Mouse (Mus musculus) hindbrain, embryonic 11.5 days (tissue): ENCODE measurements at regions not wholly inside any gene's neighbourhood (a gene's known extent, or its start where the extent isn't known, plus 50 kb on each side); places are given as distances from the start of the nearest gene placed in this dataset.

Experiments
- ATAC-seq: fragments of 200-750 bp; cut with Nextera tagmentation; 2 replicates; pipeline ENCODE4 v1.8.0; 2017; ENCODE audit warnings: mild to moderate bottlenecking, moderate TSS enrichment, moderate library complexity; ENCODE audit not compliant: low FRiP score
- DNase-seq: peaks from one replicate; pipeline ENCODE4 v3.0.0-alpha.2; 2015; ENCODE audit warnings: low spot score
- H3K27ac ChIP-seq: fragments of 300-500 bp; sonication (generic); 2 replicates; pipeline ENCODE4 v1.5.1; 2014; ENCODE audit warnings: mild to moderate bottlenecking, low read depth, low read length
- H3K27me3 ChIP-seq: fragments of 300-500 bp; sonication (generic); 2 replicates; pipeline ENCODE4 v1.6.1; 2014; ENCODE audit warnings: mild to moderate bottlenecking, low read length, moderate library complexity, mixed read lengths; ENCODE audit not compliant: control insufficient read depth, insufficient read depth
- H3K36me3 ChIP-seq: fragments of 300-500 bp; sonication (generic); 2 replicates; pipeline ENCODE4 v1.6.1; 2014; ENCODE audit warnings: mild to moderate bottlenecking, low read length, moderate library complexity, mixed read lengths; ENCODE audit not compliant: control insufficient read depth, insufficient read depth
- H3K4me1 ChIP-seq: fragments of 300-500 bp; sonication (generic); replicated peaks from 2 replicates; pipeline ENCODE4 v1.6.1; 2014; ENCODE audit warnings: low read length, mixed read lengths; ENCODE audit not compliant: control insufficient read depth, insufficient read depth
- H3K4me2 ChIP-seq: fragments of 300-500 bp; sonication (generic); replicated peaks from 2 replicates; pipeline ENCODE4 v1.6.1; 2014; ENCODE audit warnings: mild to moderate bottlenecking, low read depth, low read length
- H3K4me3 ChIP-seq: fragments of 300-500 bp; sonication (generic); 2 replicates; pipeline ENCODE4 v1.5.1; 2014; ENCODE audit warnings: low read depth, low read length
- H3K9ac ChIP-seq: fragments of 300-500 bp; sonication (generic); 2 replicates; pipeline ENCODE4 v1.6.1; 2014; ENCODE audit warnings: low read depth, low read length
- H3K9me3 ChIP-seq: fragments of 300-500 bp; sonication (generic); 2 replicates; pipeline ENCODE4 v1.6.1; 2016; ENCODE audit warnings: low read length; ENCODE audit not compliant: control insufficient read depth
- WGBS: fragments of 180-500 bp; shearing (Covaris S2); extraction: QIAGEN DNeasy Blood & Tissue Kit; methylation state at CpG from one replicate; pipeline ENCODE4 v1.1.7; 2014; 5-methylcytosine and 5-hydroxymethylcytosine counted together

GRCm38 (mm10) chr2:170253681-170254440 is 106.0 kb upstream of the Zfp217 start:
- Histone ChIP-seq H3K9me3 (no peaks in the 10 kb centered on the region), H3K27ac (no peak overlapping the region), H3K4me1 (peaks cover 2% of the 10 kb centered on the region; the same call in 1 of the 2 replicates), H3K4me3 (no peak overlapping the region), H3K4me2 (no peak overlapping the region), H3K36me3 (no peaks in the 10 kb centered on the region), H3K27me3 (no peaks in the 10 kb centered on the region), H3K9ac (no peak overlapping the region)
- ATAC-seq (no peak), DNase-seq (no peak)
- WGBS, result 77% methylated on average over 9 of the region's 9 CpGs

DNA sequence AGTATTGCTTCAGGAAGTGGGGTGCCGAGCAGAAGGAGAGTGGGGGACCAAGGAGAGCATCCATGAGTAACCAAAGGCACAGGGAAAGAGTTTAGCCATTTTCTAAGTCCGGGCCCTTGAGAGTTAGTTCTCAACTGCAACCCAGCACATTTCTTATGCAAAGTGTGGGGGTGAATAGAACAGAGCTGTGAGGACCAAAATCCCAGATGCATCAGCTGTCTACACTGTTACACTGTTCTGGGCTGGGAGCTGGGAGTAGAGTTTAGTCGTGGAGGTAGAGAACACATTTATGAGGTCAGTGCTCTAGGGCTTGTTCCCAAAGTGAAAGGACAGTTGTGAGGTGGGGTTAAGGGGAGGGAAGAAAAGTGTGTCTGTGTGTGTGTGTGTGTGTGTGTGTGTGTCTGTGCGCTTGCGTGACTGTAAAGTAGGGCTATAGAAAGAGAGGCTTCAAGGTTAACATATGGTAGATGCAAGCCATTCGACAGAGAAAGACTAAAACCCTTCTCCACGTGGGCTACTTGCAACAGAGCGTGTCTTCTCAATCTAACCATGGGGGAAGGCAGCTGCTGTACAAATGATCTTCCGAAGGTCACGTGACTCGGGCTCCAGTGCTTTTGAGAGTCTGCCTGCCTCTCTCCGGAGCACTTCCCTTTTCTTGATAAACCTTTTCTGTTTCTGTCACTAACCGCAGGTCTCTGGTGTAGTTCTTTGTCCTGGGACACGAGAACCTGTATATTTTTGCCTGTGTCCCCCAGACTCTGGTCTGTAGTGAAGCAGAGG is 104.5 kb upstream of the Zfp217 start:
- DNase-seq, result no peak
- no peak for ATAC-seq
- Histone ChIP-seq H3K4me3 (no peak overlapping the region), H3K9me3 (no peaks in the 10 kb centered on the region), H3K9ac (0 out of 2 replicates have a peak overlapping the region, but pooled peaks have one; percentile 19), H3K4me2 (no peak overlapping the region), H3K4me1 (peaks cover 2% of the 10 kb centered on the region; the same call in 1 of the 2 replicates), H3K36me3 (no peaks in the 10 kb centered on the region), H3K27me3 (no peaks in the 10 kb centered on the region), H3K27ac (no peak overlapping the region)
- WGBS, result 65% methylated on average over 14 of the region's 14 CpGs

- ATAC-seq (no peak), DNase-seq (no peak)
- Histone ChIP-seq H3K9me3 (no peaks in the 10 kb centered on the region), H3K27me3 (no peaks in the 10 kb centered on the region), H3K36me3 (no peaks in the 10 kb centered on the region), H3K4me3 (no peak overlapping the region), H3K27ac (no peak overlapping the region), H3K4me2 (no peak overlapping the region), H3K4me1 (peaks cover 5% of the 10 kb centered on the region), H3K9ac (no peak overlapping the region)
- WGBS, result 89% methylated on average over 2 of the region's 2 CpGs
These were observed 102.8 kb upstream of the Zfp217 start for GRCm38 (mm10) chr2:170250680-170251079.

DNA sequence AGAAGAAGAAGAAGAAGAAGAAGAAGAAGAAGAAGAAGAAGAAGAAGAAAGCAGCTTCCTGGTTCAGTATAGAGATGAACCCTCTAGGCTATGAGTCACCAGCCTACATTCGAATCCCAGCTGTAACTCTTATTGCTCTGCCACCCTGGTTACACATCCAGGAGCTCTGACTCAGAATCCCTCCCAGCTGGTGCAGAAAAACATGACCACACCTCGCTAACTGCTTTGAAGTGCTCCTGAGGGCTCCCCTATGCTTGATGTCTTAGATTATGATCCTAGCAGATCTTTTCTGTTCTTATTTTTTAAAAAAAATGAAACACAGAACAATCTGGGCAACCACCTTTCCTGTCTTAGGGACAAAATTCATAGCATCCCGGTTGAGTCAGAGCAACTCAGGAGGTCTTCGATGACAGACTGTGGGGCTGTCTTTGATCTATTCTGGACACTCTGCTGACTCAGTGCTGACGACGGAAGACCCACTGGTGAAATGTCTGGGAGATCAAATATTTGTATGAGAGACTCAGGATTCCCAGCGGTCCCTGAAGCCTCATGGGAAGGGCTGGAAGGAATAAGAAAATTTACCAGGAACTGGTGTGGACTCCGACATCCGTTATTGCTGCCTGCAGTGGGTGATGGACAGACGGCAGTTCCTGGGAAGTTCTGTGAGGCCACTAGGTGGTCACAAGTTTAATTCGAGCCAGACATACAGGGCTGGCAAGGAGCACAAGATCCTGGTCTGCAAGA is 100.0 kb upstream of the Zfp217 start:
- no peak for ATAC-seq
- no peak overlapping the region for H3K4me2 ChIP-seq
- no peaks in the 10 kb centered on the region for H3K36me3 ChIP-seq
- no peaks in the 10 kb centered on the region for H3K27me3 ChIP-seq
- no peak overlapping the region for H3K9ac ChIP-seq
- WGBS, result 67% methylated on average over 11 of the region's 11 CpGs
- no peak for DNase-seq
- H3K27ac ChIP-seq, result no peak overlapping the region
- H3K4me1 ChIP-seq, result peaks cover 7% of the 10 kb centered on the region
- no peak overlapping the region for H3K4me3 ChIP-seq
- no peaks in the 10 kb centered on the region for H3K9me3 ChIP-seq

DNA sequence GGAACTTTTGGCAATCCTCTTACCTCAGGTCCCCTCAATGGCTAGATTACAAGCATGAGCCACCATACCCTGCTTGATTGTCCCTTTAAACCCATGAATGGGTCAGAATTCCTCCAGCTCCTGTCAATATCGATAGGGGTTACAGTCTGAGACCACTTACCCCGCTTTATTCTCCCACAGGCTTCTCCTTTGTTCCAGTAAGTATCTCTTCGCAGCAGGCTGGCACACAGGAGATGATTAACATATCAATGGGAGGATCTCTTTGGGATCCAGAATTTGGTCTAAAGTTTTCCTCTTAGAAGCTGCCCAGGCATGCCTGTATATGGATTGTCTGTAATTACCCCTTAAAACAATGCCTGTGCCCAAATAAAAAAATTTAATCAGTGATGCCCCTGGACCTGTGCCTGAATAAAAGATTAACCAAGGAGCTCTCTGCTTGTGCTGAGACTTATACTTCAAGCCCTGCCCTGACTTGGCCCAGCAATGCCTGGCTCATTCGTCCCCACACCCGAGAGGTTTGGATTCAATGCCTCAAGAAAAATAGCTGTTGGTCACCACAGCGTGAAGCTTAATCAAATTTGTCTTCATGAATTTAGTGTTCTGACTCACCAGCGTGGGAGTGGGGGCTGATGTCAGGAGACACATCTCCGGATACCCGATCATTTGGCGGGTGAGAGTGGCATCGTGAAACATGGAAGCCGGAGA is 97.9 kb upstream of the Zfp217 start:
- 24% methylated on average over 12 of the region's 12 CpGs for WGBS
- Histone ChIP-seq H3K4me3 (no peak overlapping the region), H3K4me2 (no peak overlapping the region), H3K36me3 (no peaks in the 10 kb centered on the region), H3K9me3 (no peaks in the 10 kb centered on the region), H3K27me3 (no peaks in the 10 kb centered on the region), H3K27ac (peak overlapping the region; percentile 1; the same call in 1 of the 2 replicates), H3K9ac (peak overlapping the region; percentile 19; the same call in 1 of the 2 replicates), H3K4me1 (peaks cover 5% of the 10 kb centered on the region; the same call in 1 of the 2 replicates)
- DNase-seq (peak; percentile 44), ATAC-seq (peak; percentile 74)

GRCm38 (mm10) chr2:170244108-170244507 is 96.2 kb upstream of the Zfp217 start:
- peaks cover 5% of the 10 kb centered on the region; the same call in 1 of the 2 replicates for H3K4me1 ChIP-seq
- no peaks in the 10 kb centered on the region for H3K27me3 ChIP-seq
- H3K4me3 ChIP-seq, result no peak overlapping the region
- H3K4me2 ChIP-seq, result no peak overlapping the region
- H3K9ac ChIP-seq, result no peak overlapping the region
- 89% methylated on average over 4 of the region's 4 CpGs for WGBS
- ATAC-seq (no peak), DNase-seq (no peak)
- H3K27ac ChIP-seq, result no peak overlapping the region
- no peaks in the 10 kb centered on the region for H3K9me3 ChIP-seq
- no peaks in the 10 kb centered on the region for H3K36me3 ChIP-seq

GRCm38 (mm10) chr2:170237959-170238358 is 90.1 kb upstream of the Zfp217 start:
- H3K4me1 ChIP-seq, result no peaks in the 10 kb centered on the region
- no peaks in the 10 kb centered on the region for H3K9me3 ChIP-seq
- H3K4me2 ChIP-seq, result no peak overlapping the region
- no peaks in the 10 kb centered on the region for H3K27me3 ChIP-seq
- no peaks in the 10 kb centered on the region for H3K36me3 ChIP-seq
- H3K9ac ChIP-seq, result no peak overlapping the region
- H3K4me3 ChIP-seq, result no peak overlapping the region
- DNase-seq (no peak), ATAC-seq (no peak)
- no peak overlapping the region for H3K27ac ChIP-seq
- WGBS, result 79% methylated on average over 1 of the region's 1 CpGs

GRCm38 (mm10) chr2:170233426-170233825 is 85.5 kb upstream of the Zfp217 start:
- ATAC-seq (no peak), DNase-seq (no peak)
- Histone ChIP-seq H3K36me3 (no peaks in the 10 kb centered on the region), H3K9me3 (no peaks in the 10 kb centered on the region), H3K9ac (no peak overlapping the region), H3K4me1 (no peaks in the 10 kb centered on the region), H3K4me3 (no peak overlapping the region), H3K27ac (no peak overlapping the region), H3K27me3 (no peaks in the 10 kb centered on the region), H3K4me2 (no peak overlapping the region)
- 80% methylated on average over 4 of the region's 4 CpGs for WGBS
